Mouse (Mus musculus) forebrain, postnatal 0 days (tissue): Measurements from ENCODE around the gene Syt14. TPM values are rescaled to one million over a fixed set of nuclear protein-coding genes. Genes with fewer than 3 reads are reported as not detected.
A peak's percentile ranks its signal among the peaks of the same experiment; 100 is the strongest.

Source experiments
- ATAC-seq: fragments of 200-750 bp; cut with Nextera tagmentation; 2 replicates; pipeline ENCODE4 v1.8.0; 2017; ENCODE audit warnings: mild to moderate bottlenecking, moderate library complexity
- DNase-seq: peaks from one replicate; pipeline ENCODE4 v3.0.0-alpha.2; 2015
- H3K27ac ChIP-seq: fragments of 300-500 bp; sonication (generic); 2 replicates; pipeline ENCODE4 v1.5.1; 2014; ENCODE audit warnings: low read depth, mild to moderate bottlenecking, antibody characterized with exemption, low read length, moderate library complexity, mixed read lengths
- H3K27me3 ChIP-seq: fragments of 300-500 bp; sonication (generic); 2 replicates; pipeline ENCODE4 v1.6.1; 2014; ENCODE audit warnings: mild to moderate bottlenecking, low read length, mixed read lengths; ENCODE audit not compliant: insufficient read depth
- H3K36me3 ChIP-seq: fragments of 300-500 bp; sonication (generic); 2 replicates; pipeline ENCODE4 v1.6.1; 2014; ENCODE audit warnings: mild to moderate bottlenecking, moderate library complexity; ENCODE audit not compliant: insufficient read depth
- H3K4me1 ChIP-seq: fragments of 300-500 bp; sonication (generic); 2 replicates; pipeline ENCODE4 v1.6.1; 2014; ENCODE audit warnings: antibody characterized with exemption; ENCODE audit not compliant: insufficient read depth
- H3K4me2 ChIP-seq: fragments of 300-500 bp; sonication (generic); 2 replicates; pipeline ENCODE4 v1.6.1; 2014; ENCODE audit warnings: low read depth, mild to moderate bottlenecking, moderate library complexity
- H3K4me3 ChIP-seq: fragments of 300-500 bp; sonication (generic); 2 replicates; pipeline ENCODE4 v1.5.1; 2014; ENCODE audit warnings: low read depth, low read length, mixed read lengths
- H3K9ac ChIP-seq: fragments of 300-500 bp; sonication (generic); 2 replicates; pipeline ENCODE4 v1.6.1; 2014; ENCODE audit warnings: mild to moderate bottlenecking
- H3K9me3 ChIP-seq: fragments of 300-500 bp; sonication (generic); 2 replicates; pipeline ENCODE4 v1.6.1; 2016; ENCODE audit warnings: low read length
- CTCF ChIP-seq: sonication (generic); IDR thresholded peaks from 2 replicates; pipeline ENCODE4 v1.5.1; 2016; ENCODE audit warnings: antibody characterized with exemption, control low read depth, low read depth
- WGBS: fragments of 180-500 bp; shearing (Covaris S2); extraction: QIAGEN DNeasy Blood & Tissue Kit; methylation state at CpG from one replicate; pipeline ENCODE4 v1.1.7; 2014; 5-methylcytosine and 5-hydroxymethylcytosine counted together
- polyA plus RNA-seq: library from polyadenylated mRNA; unstranded; fragments of >200 nt; fragmentation: Nextera tagmentation; extraction: Ambion mirVana; gene quantifications from 2 replicates; pipeline ENCODE4 v1.2.1, GENCODE M21; 2015
- total RNA-seq: library from RNA; depleted of rRNA; stranded (reverse); fragments of >200 nt; gene quantifications from 2 replicates; pipeline ENCODE4 v1.2.3, GENCODE M21; 2014; rRNA removed

The Syt14 gene
- total and polyA plus RNA-seq, 2 experiments from 2014 or later = 4.6 to 16.7 TPM

DNA sequence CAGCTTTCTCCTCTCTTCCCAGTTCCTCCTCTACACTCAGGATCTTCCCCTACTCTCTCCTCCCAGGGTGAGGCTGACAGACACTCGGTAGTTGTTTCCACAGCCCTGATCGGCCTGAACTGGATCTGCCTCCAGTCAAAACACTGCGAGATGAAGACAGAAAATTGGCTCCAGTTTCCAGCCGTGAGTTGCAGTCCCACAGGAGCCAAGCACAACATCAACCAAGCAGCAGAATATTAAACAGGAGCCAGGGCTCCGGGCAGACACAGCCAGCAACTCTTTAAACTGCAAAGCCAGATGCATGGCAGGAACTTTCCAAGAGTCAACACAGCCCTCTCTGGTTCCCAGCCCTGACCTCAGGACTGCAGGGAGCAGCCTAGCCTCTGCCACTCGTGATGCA is 183.9 kb downstream of the Syt14 start:
- H3K9me3 ChIP-seq = no peaks in the 10 kb centered on the region
- peak overlapping the region; percentile 54; the same call in 1 of the 2 replicates for H3K27ac ChIP-seq
- peak overlapping the region; percentile 6 for H3K9ac ChIP-seq
- WGBS = 4% methylated on average over 6 of the region's 6 CpGs
- DNase-seq = peak; percentile 63
- peaks cover 34% of the 10 kb centered on the region for H3K36me3 ChIP-seq
- H3K4me2 ChIP-seq = peak overlapping the region; percentile 90
- H3K27me3 ChIP-seq = no peaks in the 10 kb centered on the region
- peak overlapping the region; percentile 11; the same call in 1 of the 2 replicates for H3K4me3 ChIP-seq
- peak; percentile 63 for ATAC-seq
- TF ChIP-seq CTCF = no peak
- H3K4me1 ChIP-seq = peaks cover 35% of the 10 kb centered on the region

DNA sequence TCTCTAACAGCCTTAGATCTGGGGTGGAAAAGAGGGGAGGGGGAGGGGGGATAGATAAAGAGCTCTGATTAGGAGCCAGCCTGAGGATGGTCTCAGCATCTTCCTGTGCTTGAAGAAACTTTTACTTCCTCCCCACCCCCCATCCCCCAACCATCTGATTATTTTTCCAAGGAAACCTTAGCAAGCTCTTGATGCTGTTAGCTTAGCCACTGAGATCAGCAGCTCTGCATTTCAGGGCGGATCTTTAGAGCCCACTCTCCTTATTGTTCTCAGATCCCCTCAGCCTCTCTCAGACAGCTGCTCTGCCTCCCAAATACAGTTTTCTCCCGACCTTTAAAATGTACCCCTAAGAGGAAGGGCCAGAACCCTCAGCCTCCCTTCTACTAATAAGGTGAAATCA is 184.4 kb downstream of the Syt14 start:
- Histone ChIP-seq H3K36me3 (peaks cover 39% of the 10 kb centered on the region), H3K4me1 (peaks cover 31% of the 10 kb centered on the region), H3K9me3 (no peaks in the 10 kb centered on the region), H3K27me3 (no peaks in the 10 kb centered on the region), H3K9ac (peak overlapping the region; percentile 6; the same call in 1 of the 2 replicates), H3K27ac (peak overlapping the region; percentile 54; the same call in 1 of the 2 replicates), H3K4me2 (peak overlapping the region; percentile 90), H3K4me3 (0 out of 2 replicates have a peak overlapping the region, but pooled peaks have one; percentile 11)
- no peak for ATAC-seq
- no peak for TF ChIP-seq CTCF
- DNase-seq = no peak
- 7% methylated on average over 2 of the region's 2 CpGs for WGBS

DNA sequence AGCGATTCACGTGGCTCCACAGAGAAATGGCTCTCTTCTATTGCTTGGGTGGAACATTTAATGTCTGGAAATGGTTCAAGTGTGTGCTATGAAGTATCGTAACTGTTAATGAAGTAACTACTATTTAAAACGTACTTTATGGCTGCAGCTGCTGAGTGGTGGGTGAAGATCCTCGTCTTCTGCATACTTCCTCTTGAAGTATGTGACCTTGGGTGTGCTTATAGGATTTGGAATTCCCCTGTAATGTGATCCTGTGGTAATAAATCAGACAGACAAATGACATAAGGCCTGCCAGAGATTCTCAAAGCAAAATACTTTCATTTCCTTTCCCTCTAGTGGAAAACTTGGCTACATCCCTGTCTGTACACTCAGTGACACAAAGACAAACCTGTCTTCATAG is 186.0 kb downstream of the Syt14 start:
- TF ChIP-seq CTCF = no peak
- WGBS = 78% methylated on average over 5 of the region's 5 CpGs
- no peaks in the 10 kb centered on the region for H3K27me3 ChIP-seq
- no peak overlapping the region for H3K4me3 ChIP-seq
- no peak overlapping the region for H3K9ac ChIP-seq
- ATAC-seq = no peak
- no peak for DNase-seq
- peaks cover 29% of the 10 kb centered on the region for H3K4me1 ChIP-seq
- no peak overlapping the region for H3K4me2 ChIP-seq
- H3K27ac ChIP-seq = no peak overlapping the region
- no peaks in the 10 kb centered on the region for H3K9me3 ChIP-seq
- H3K36me3 ChIP-seq = peaks cover 46% of the 10 kb centered on the region

DNA sequence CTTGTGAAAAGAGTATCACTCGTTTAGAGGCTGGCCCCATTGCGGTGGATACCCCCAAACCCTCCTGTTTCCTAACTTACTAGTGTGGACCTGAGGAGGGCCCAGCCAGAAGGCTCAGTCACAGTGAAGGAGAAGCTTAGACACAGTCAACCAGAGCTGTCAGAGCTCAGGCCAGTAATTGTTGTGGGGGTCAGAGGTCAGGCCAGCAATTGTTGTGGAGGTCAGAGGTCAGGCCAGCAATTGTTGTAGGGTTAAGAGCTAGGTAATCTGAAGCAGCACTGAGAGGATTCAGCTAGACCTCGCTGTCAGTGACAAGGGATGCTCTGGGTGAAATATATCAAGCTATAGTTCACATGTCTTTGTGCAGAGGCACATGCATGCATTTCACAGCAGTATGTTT is 188.3 kb downstream of the Syt14 start:
- Histone ChIP-seq H3K4me1 (peaks cover 15% of the 10 kb centered on the region), H3K4me2 (no peak overlapping the region), H3K9me3 (no peaks in the 10 kb centered on the region), H3K4me3 (no peak overlapping the region), H3K27ac (no peak overlapping the region), H3K36me3 (peaks cover 51% of the 10 kb centered on the region), H3K27me3 (no peaks in the 10 kb centered on the region), H3K9ac (no peak overlapping the region)
- WGBS = 22% methylated on average over 3 of the region's 3 CpGs
- DNase-seq (no peak), ATAC-seq (no peak)
- TF ChIP-seq CTCF = no peak

Other genes starting within 250 kb of the Syt14 start
- 10.7 and 14.2 TPM in 2 replicates for gene Sertad4, start 180.0 kb downstream of the Syt14 start, total RNA-seq
- 24.6 and 30.4 TPM in 2 replicates for gene Sertad4, start 180.0 kb downstream of the Syt14 start, polyA plus RNA-seq
- gene Diexf, start 94.5 kb upstream of the Syt14 start, total RNA-seq = 11.4 and 18.6 TPM in 2 replicates
- gene Diexf, start 94.5 kb upstream of the Syt14 start, polyA plus RNA-seq = 4.0 and 6.2 TPM in 2 replicates
- gene Irf6, start 117.3 kb upstream of the Syt14 start, total RNA-seq = 0.33 and 0.62 TPM in 2 replicates
- 0.29 and 0.48 TPM in 2 replicates for gene Irf6, start 117.3 kb upstream of the Syt14 start, polyA plus RNA-seq
- 16.2 and 18.2 TPM in 2 replicates for gene A130010J15Rik, start 132.3 kb upstream of the Syt14 start, total RNA-seq
- 9.6 and 10.8 TPM in 2 replicates for gene A130010J15Rik, start 132.3 kb upstream of the Syt14 start, polyA plus RNA-seq
- gene Traf3ip3, start 165.9 kb upstream of the Syt14 start, total RNA-seq = 0.69 and 1.8 TPM in 2 replicates
- gene Traf3ip3, start 165.9 kb upstream of the Syt14 start, polyA plus RNA-seq = 1.6 and 2.1 TPM in 2 replicates
- 1.5 and 3.6 TPM in 2 replicates for gene Lamb3, start 171.9 kb upstream of the Syt14 start, total RNA-seq
- 0.98 and 1.1 TPM in 2 replicates for gene Lamb3, start 171.9 kb upstream of the Syt14 start, polyA plus RNA-seq
- 1.8 TPM in 2 replicates for gene Hsd11b1, start 228.3 kb upstream of the Syt14 start, total RNA-seq
- 2.0 and 2.1 TPM in 2 replicates for gene Hsd11b1, start 228.3 kb upstream of the Syt14 start, polyA plus RNA-seq
- 5.7 and 11.0 TPM in 2 replicates for gene G0s2, start 237.4 kb upstream of the Syt14 start, total RNA-seq
- 4.7 and 5.0 TPM in 2 replicates for gene G0s2, start 237.4 kb upstream of the Syt14 start, polyA plus RNA-seq